Mouse (Mus musculus) induced T-regulatory cell, adult 2 months (primary cell): ENCODE data around the gene Alkbh7.

Source experiments
- DNase-seq: peaks from one replicate; pipeline ENCODE4 v3.0.0-alpha.2; 2012; ENCODE audit warnings: low read depth

Gene Alkbh7

DNA sequence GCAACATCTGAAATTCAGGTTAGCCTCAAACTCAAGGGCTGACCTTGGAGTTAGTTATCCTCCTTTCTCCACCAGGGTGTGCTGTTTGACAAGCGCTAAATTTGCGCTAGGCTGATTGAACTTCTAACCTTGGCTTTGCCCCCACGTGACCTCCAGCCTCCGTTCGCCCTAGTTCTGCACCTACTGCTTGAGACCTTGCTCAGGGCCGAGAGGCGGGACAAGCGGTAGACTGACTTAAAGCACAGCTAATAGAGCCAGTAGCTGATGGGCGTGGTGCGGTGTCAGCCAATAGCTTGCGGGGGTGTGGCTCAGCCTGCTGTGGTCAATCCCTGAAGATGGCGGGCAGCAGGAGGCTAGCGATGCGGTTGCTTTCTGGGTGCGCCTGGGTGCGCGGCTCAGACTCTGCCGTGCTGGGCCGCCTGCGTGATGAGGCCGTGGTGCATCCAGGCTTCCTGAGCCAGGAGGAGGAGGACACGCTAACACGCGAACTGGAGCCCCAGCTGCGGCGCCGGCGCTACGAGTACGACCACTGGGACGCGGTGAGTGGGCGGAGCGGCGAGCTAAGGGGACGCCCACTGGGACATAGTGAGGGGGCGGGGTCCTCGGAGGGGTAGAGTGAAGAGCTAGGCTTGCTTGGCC lies at the start of gene Alkbh7:
Alkbh7 (plus strand) TSS at position 311 of the 639 bp plus-strand sequence.
- peak; percentile 99 for DNase-seq

DNA sequence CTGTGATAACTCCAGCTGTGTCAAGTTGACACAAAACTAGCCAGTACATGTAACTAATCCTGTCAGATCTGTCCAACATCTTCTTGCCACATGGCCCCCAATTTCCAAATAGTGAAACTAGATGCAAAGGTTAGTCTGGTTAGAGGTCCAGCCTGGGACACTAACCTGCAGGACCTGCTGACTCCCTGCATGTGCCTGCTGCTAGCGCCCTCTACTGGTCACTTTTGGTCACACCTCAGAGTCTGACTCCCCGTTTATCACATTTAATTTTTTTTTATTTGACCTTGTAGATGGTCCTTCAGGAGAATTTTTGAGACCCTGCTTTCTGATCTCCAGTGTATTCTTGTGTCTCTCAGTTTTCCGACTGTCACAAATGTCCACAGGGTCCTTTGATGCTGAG lies 46.2 kb upstream of the Alkbh7 start:
- peak; percentile 87 for DNase-seq

GRCm38 (mm10) chr17:56952639-56953038 lies 44.5 kb upstream of the Alkbh7 start:
- no peak for DNase-seq

DNA sequence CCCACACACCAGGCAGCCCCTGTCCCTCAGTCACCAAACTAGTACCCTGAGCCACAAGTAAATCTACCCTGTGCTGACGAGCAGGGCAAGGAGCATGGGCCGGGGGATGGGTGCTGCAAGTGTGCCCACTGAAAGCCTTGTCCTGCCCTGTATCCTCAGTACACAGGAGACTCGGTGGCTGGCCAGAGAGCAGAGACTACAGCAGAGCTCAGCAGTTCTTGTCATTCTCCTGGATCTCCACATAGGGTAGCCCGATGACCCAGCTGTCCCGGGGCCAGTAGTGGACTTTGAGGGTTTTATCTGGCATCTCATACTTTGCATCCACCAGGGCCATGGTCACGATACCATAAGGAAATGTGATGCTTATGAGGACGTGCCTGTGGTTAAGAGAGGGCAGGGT lies 42.3 kb upstream of the Alkbh7 start:
- no peak for DNase-seq

DNA sequence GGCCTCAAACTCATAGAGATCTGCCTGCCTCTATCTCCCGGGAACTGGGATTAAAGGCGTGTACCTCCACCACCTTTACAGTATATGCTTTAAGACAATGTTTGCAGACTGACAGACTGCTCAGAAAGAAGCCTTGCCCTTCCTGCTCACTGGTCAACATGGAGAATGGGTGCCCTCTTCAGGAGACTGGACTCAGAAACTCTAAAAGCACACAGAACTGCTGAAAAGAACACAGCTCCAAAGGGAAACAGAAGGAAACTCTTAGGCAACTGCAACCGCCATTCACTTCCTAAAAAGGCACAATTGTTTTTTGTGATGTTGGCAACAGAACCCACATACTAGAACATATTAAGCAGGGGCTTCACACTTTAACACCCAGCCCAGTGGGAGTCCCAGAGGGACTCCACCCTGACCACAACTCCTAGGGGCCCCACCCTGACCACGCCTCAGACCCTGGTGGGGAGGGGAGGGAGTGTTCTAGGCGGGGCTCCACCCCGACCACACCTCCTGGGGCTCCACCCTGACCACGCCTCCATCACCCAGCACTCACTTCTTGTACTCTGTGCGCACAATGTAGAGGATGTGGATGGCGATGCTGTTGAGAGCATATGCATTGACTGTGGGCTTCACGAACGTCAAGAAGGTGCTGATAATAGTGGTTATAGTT lies 39.2 kb upstream of the Alkbh7 start:
- peak; percentile 73 for DNase-seq

- no peak for DNase-seq
Measured at GRCm38 (mm10) chr17:56958667-56959066, 38.5 kb upstream of the Alkbh7 start.

GRCm38 (mm10) chr17:56961880-56962279 lies 35.3 kb upstream of the Alkbh7 start:
- DNase-seq, result no peak

DNA sequence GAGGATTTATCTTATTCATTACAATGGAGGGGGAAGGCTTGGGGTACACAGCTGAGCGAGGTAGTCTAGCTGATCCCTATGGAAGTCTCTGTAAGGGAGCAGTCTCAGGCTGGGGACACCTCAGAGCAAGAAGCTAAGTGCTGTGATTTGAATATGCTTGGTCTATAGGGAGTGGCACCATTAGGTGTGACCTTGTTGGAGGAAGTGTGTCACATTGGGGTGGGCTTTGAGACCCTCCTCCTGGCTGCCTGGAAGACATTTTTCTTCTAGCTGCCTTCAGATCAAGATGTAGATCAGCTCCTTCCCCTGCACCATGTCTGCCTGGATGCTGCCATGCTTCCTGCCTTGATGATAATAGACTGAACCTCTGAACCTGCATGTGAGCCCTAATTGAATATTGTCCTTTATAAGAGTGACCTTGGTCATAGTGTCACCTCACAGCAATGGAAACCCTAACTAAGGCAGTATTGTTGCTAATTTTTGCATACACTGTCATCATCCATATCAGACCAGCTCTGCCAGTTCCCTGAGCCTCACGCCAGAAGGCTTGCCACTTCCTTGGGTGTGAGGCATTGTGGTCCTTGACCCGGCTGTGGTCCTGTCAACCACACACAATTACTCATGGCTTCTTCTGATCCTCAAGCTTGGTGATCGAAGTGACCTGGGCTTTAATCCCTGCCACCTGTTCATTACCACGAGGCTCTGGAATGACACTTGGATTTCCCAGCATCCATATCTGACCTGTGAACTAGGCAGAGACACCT lies 34.3 kb upstream of the Alkbh7 start:
- DNase-seq, result no peak

GRCm38 (mm10) chr17:56963646-56964045 lies 33.5 kb upstream of the Alkbh7 start:
- no peak for DNase-seq

DNA sequence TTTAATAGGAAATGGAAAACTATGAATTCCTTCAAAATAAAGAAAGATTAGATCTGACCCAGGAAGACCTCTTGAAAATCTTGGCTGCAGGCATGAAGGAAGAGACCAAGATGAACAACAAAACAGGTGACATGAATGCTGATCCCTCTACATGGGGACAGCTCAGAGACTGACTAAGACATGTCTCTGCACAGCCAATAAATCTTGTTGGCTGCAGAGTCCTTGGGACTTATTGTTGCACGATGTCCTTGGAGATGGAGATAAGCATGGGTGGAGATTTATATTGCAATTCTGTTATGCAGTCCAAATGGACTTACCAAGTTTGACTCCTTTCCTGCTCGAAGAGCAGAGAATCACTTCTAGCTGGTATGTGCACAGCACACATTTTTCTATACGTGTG lies 27.8 kb upstream of the Alkbh7 start:
- DNase-seq, result no peak

DNA sequence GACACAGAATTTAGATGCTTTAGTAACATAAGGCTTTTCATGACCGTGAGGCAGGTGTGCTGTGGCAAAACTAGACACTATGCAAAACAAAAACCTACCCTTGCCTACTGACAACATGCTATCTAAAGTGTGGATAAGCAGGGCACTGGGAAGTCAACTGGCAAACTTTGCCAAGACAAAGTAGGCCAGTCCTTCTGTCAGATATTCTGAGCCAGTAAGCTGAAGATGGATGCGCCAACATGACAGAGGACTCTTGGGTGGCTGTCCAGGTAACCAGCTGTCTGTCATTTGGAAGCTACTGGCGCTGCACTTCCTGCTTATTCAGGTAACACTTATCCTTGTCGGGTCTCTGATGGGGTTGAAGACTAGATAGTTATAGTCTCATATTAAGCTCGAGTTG lies 27.1 kb upstream of the Alkbh7 start:
- no peak for DNase-seq

- no peak for DNase-seq
Measured at GRCm38 (mm10) chr17:56973956-56974707, 23.0 kb upstream of the Alkbh7 start.

DNA sequence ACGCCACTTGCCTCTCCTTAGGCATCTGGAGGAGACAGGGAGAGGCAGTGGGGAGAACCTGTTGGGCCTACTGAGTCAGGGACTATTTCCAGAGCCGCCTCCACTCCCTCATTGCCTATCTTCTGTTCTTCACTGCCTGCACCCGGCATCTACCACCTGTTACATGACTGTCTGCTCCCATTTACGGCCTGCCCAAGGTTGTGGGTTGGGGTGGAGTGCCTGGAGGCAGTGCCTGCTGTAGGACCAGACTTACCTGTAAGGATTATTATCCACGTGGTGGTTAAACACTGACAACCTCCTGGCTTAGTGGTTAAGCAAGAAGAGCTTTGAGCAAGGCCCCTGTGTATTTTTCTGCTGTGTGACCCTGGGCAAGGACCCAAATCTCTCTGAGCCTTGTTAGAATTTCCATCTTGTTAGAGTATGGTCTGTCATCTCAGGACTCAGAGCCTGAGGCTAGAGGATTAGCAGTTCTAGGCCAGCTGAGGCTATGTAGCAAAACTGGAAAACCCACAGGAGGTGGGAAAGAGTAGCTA lies 22.4 kb upstream of the Alkbh7 start:
- DNase-seq, result no peak

GRCm38 (mm10) chr17:56975391-56975790 lies 21.7 kb upstream of the Alkbh7 start:
- no peak for DNase-seq

DNA sequence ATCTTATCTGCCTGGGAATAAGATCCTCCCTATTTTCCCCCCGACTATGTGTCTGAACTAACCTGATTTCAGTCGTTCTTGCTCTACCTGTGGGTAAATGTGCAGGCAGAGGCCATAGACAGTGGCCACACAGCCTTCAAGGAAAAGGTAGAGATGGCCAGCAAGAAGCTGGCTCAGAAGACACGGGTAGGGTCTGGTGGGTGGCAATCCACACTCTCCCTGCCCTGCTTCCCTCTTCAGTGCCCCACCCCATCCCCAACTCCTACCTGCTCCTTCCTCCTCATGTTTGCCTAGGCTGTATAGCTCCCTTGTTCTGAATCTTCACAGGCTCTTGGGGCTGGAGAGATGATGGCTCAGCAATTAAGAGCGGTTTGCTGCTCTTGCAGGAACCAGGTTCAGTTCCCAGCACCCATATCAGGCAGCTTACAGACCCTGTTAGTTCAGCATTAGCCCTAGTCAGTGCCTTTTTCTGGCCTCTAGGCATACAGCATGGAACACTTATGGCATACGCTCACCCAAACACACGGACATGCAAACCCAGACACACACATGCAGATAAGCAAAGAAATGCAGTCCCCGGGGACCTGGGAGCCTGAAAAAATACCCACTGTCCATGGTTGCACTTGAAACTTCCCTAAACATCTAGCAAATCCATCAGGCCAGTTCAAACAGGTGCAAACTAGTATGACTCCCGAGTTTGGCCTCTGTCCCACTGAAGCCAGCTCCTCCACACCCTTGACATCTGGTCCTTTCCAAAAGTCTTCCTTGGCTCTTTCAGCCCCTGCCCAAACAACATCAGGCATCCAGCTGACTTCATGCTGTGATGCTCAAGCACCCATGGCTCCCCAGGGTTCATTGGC lies 20.4 kb upstream of the Alkbh7 start:
- DNase-seq, result no peak

DNA sequence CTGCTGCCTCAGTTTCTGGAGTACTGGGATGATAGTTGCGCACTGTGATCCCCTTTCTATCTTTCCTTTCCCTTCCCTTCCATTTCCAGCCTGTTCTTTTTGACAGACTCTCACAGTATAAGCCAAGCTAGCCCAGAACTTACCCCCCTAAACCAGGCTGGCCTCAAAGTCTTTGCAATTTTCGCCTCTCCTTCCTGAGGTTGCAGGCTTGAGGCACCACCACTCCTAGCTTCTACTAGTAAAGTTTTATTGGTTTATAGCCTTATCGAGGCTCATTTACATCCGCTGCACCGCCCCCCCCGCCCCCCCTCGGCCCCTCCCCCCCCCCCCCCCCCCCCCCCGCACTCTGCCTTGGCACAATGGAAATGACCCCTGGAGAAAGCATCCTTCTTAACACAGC lies 17.6 kb upstream of the Alkbh7 start:
- DNase-seq, result no peak

DNA sequence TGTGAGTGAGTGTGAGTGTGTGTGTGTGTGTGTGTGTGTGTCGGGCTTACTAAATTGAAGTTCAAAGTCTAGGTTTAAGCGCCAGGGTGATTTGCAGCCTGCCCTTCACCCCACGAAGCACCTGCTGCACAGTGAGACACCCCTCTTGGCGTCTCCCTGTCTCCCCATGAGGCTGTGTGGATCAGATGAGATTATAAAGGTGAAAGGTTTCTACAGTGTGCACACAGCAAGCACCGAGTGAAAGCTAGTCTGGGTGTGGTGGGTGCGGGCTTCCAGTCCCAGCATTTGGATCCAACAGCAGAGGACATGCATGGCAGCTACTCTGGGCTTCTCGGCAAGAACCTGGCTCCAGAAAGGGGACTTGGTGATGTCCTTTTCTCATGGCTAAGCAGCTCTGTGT lies 16.1 kb upstream of the Alkbh7 start:
- DNase-seq, result no peak

DNA sequence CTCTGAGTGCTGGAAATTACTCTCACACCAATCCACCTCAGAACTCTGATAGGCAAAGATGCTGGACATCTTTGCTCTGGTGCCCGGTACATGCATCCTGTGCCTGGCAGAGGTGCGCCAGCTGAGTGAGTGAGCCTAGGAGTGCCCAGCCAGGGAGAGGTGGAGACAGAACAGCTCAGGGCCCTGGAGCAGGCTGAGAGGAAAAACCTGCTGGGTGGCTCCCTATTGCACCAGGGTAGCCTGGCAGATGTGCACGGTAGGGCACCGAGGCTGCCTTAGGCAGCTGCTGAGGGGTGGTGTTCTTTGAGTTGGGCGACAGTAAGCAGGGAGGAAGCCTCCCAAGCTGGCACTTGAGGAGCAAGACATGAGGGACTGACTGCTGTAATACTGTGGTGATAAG lies 15.1 kb upstream of the Alkbh7 start, which contains the start of gene Acer1:
Acer1 (minus strand) TSS at position 114 of the 400 bp plus-strand sequence.
- no peak for DNase-seq

GRCm38 (mm10) chr17:56984886-56985285 lies 12.3 kb upstream of the Alkbh7 start:
- no peak for DNase-seq

DNA sequence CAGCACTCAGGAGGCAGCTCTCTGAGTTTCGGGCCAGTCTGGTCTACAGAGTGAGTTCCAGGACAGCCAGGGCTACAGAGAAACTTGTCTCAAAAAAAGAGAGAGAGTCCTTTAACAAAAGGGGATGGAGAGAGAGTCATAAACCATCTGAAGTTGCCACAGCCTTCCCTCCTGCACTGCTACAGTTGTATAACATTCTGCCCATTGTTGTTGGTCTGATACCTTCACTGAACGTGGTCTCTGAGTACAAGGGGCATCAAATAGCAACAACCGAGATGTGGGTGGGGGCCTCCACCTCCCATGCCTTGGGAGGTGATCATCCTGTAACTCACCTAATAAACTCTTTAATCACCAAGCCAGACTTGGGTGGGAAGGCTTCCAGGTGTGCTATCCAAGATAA lies 11.5 kb upstream of the Alkbh7 start:
- no peak for DNase-seq
